Mouse (Mus musculus): ENCODE data around the gene Spdye4b.
A peak's percentile ranks its signal among the peaks of the same experiment; 100 is the strongest.

- no peak for TF ChIP-seq CTCF (IDR thresholded peaks at IDR 0.05; ENCODE audit: insufficient read depth, low read depth, low read length)
- TF ChIP-seq POLR2A (IDR thresholded peaks at IDR 0.05; ENCODE audit: insufficient read depth, low read depth, low read length), result peak; percentile 86
Measured at GRCm38 (mm10) chr5:143235028-143235693, 54.3 kb downstream of the Spdye4b start, which contains the start of gene Zfp12.
